Mouse (Mus musculus) lung, postnatal 0 days (tissue): ENCODE measurements around the gene Emc1. TPM values are rescaled to one million over a fixed set of nuclear protein-coding genes. Genes with fewer than 3 reads are reported as not detected.
A peak's percentile ranks its signal among the peaks of the same experiment; 100 is the strongest.

Experiments used
- ATAC-seq: fragments of 200-750 bp; cut with Nextera tagmentation; 2 replicates; pipeline ENCODE4 v1.8.0; 2017; ENCODE audit warnings: moderate library complexity
- DNase-seq: peaks from one replicate; pipeline ENCODE4 v3.0.0-alpha.2; 2016; ENCODE audit warnings: low spot score
- H3K27ac ChIP-seq: fragments of 300-500 bp; sonication (generic); 2 replicates; pipeline ENCODE4 v1.5.1; 2014; ENCODE audit warnings: antibody characterized with exemption, mild to moderate bottlenecking, low read length, mixed read lengths
- H3K27me3 ChIP-seq: fragments of 300-500 bp; sonication (generic); replicated peaks from 2 replicates; pipeline ENCODE4 v1.6.1; 2014; ENCODE audit warnings: low read length, mixed read lengths; ENCODE audit not compliant: insufficient read depth
- H3K36me3 ChIP-seq: fragments of 300-500 bp; sonication (generic); 2 replicates; pipeline ENCODE4 v1.6.1; 2014; ENCODE audit warnings: low read length, mixed read lengths; ENCODE audit not compliant: insufficient read depth
- H3K4me1 ChIP-seq: fragments of 300-500 bp; sonication (generic); 2 replicates; pipeline ENCODE4 v1.6.1; 2014; ENCODE audit warnings: antibody characterized with exemption, low read depth, low read length, mixed read lengths; ENCODE audit not compliant: insufficient read depth
- H3K4me2 ChIP-seq: fragments of 300-500 bp; sonication (generic); replicated peaks from 2 replicates; pipeline ENCODE4 v1.6.1; 2014; ENCODE audit warnings: low read depth, mild to moderate bottlenecking, low read length, moderate library complexity, mixed read lengths
- H3K4me3 ChIP-seq: fragments of 300-500 bp; sonication (generic); 2 replicates; pipeline ENCODE4 v1.5.1; 2014; ENCODE audit warnings: low read depth, low read length
- H3K9ac ChIP-seq: fragments of 300-500 bp; sonication (generic); replicated peaks from 2 replicates; pipeline ENCODE4 v1.6.1; 2014; ENCODE audit warnings: low read depth, mild to moderate bottlenecking
- H3K9me3 ChIP-seq: fragments of 300-500 bp; sonication (generic); 2 replicates; pipeline ENCODE4 v1.6.1; 2016; ENCODE audit warnings: low read length, mixed read lengths
- CTCF ChIP-seq: IDR thresholded peaks from 2 replicates; pipeline ENCODE4 v1.5.1; 2016; ENCODE audit warnings: antibody characterized with exemption, mild to moderate bottlenecking
- EP300 ChIP-seq: IDR thresholded peaks from 2 replicates; pipeline ENCODE4 v1.6.1; 2016; ENCODE audit warnings: antibody characterized with exemption, mild to moderate bottlenecking, control low read depth
- WGBS: fragments of 180-500 bp; shearing (Covaris S2); extraction: QIAGEN DNeasy Blood & Tissue Kit; methylation state at CpG from one replicate; pipeline ENCODE4 v1.1.7; 2014; 5-methylcytosine and 5-hydroxymethylcytosine counted together
- polyA plus RNA-seq: library from polyadenylated mRNA; unstranded; fragments of >200 nt; fragmentation: Nextera tagmentation; extraction: Ambion mirVana; gene quantifications from 2 replicates; pipeline ENCODE4 v1.2.1, GENCODE M21; 2015

Gene Emc1
- polyA plus RNA-seq, 1 experiment from 2014 or later, result 11.3 TPM

- TF ChIP-seq CTCF, result no peak
- TF ChIP-seq EP300, result no peak
- H3K4me3 ChIP-seq, result no peak overlapping the region
- ATAC-seq, result no peak
Measured at GRCm38 (mm10) chr4:139368038-139368437, 15.7 kb downstream of the Emc1 start.

GRCm38 (mm10) chr4:139373130-139373529 is 20.7 kb downstream of the Emc1 start:
- Histone ChIP-seq H3K27ac (no peak overlapping the region), H3K36me3 (peaks cover 30% of the 10 kb centered on the region), H3K4me3 (no peak overlapping the region), H3K9ac (no peak overlapping the region), H3K27me3 (no peaks in the 10 kb centered on the region), H3K9me3 (no peaks in the 10 kb centered on the region), H3K4me1 (no peaks in the 10 kb centered on the region), H3K4me2 (no peak overlapping the region)
- no peak for DNase-seq
- TF ChIP-seq EP300 (no peak), CTCF (no peak)
- no peak for ATAC-seq
- WGBS, result 96% methylated on average over 4 of the region's 4 CpGs

More at GRCm38 (mm10) chr4:139368038-139368437, 15.7 kb downstream of the Emc1 start:
- Histone ChIP-seq H3K27me3 (no peaks in the 10 kb centered on the region), H3K4me2 (no peak overlapping the region), H3K36me3 (peaks cover 48% of the 10 kb centered on the region), H3K9ac (no peak overlapping the region), H3K4me1 (no peaks in the 10 kb centered on the region), H3K27ac (no peak overlapping the region), H3K9me3 (no peaks in the 10 kb centered on the region)
- 96% methylated on average over 5 of the region's 5 CpGs for WGBS
- DNase-seq, result no peak

- Histone ChIP-seq H3K4me1 (no peaks in the 10 kb centered on the region), H3K27me3 (no peaks in the 10 kb centered on the region), H3K4me2 (no peak overlapping the region), H3K36me3 (peaks cover 30% of the 10 kb centered on the region), H3K27ac (no peak overlapping the region), H3K9ac (no peak overlapping the region), H3K9me3 (no peaks in the 10 kb centered on the region), H3K4me3 (no peak overlapping the region)
- TF ChIP-seq CTCF, result no peak
- no peak for TF ChIP-seq EP300
- DNase-seq, result no peak
- 82% methylated on average over 10 of the region's 10 CpGs for WGBS
- ATAC-seq, result no peak
Measured at GRCm38 (mm10) chr4:139373531-139373930, 21.1 kb downstream of the Emc1 start.

- H3K27me3 ChIP-seq, result no peaks in the 10 kb centered on the region
- peaks cover 10% of the 10 kb centered on the region; the same call in 1 of the 2 replicates for H3K4me1 ChIP-seq
- no peak for ATAC-seq
- DNase-seq, result peak; percentile 25
- peak overlapping the region; percentile 79 for H3K9ac ChIP-seq
- no peaks in the 10 kb centered on the region for H3K9me3 ChIP-seq
- peak overlapping the region; percentile 90 for H3K27ac ChIP-seq
- TF ChIP-seq EP300, result no peak
- TF ChIP-seq CTCF, result no peak
- H3K4me3 ChIP-seq, result peak overlapping the region; percentile 92
- peak overlapping the region; percentile 71 for H3K4me2 ChIP-seq
- H3K36me3 ChIP-seq, result no peaks in the 10 kb centered on the region; the same call in 1 of the 2 replicates
- WGBS, result 12% methylated on average over 8 of the region's 8 CpGs
Measured at GRCm38 (mm10) chr4:139379719-139380118, 27.3 kb downstream of the Emc1 start.

- ATAC-seq (peak; percentile 97), DNase-seq (peak; percentile 99)
- Histone ChIP-seq H3K4me2 (peak overlapping the region; percentile 87), H3K27ac (peak overlapping the region; percentile 90), H3K4me1 (peaks cover 10% of the 10 kb centered on the region; the same call in 1 of the 2 replicates), H3K9me3 (no peaks in the 10 kb centered on the region), H3K27me3 (no peaks in the 10 kb centered on the region), H3K36me3 (no peaks in the 10 kb centered on the region; the same call in 1 of the 2 replicates), H3K9ac (peak overlapping the region; percentile 82), H3K4me3 (peak overlapping the region; percentile 92)
- TF ChIP-seq EP300 (no peak), CTCF (no peak; the same call in 1 of the 2 replicates)
- WGBS, result under 1% methylated on average over 52 of the region's 54 CpGs
Measured at GRCm38 (mm10) chr4:139380207-139380748, 27.9 kb downstream of the Emc1 start.

- no peaks in the 10 kb centered on the region for H3K9me3 ChIP-seq
- peak overlapping the region; percentile 87 for H3K4me2 ChIP-seq
- H3K36me3 ChIP-seq, result no peaks in the 10 kb centered on the region
- no peak for TF ChIP-seq CTCF
- 0 out of 2 replicates have a peak, but pooled peaks have one; percentile 12 for TF ChIP-seq EP300
- peak overlapping the region; percentile 92 for H3K4me3 ChIP-seq
- no peaks in the 10 kb centered on the region for H3K27me3 ChIP-seq
- peak overlapping the region; percentile 83 for H3K27ac ChIP-seq
- DNase-seq (peak; percentile 37), ATAC-seq (peak; percentile 50)
- peak overlapping the region; percentile 82 for H3K9ac ChIP-seq
- H3K4me1 ChIP-seq, result peaks cover 10% of the 10 kb centered on the region; the same call in 1 of the 2 replicates
- 2% methylated on average over 36 of the region's 44 CpGs for WGBS
Measured at GRCm38 (mm10) chr4:139380775-139381451, 28.5 kb downstream of the Emc1 start.
